Mouse (Mus musculus): ENCODE measurements around the gene 4930539E08Rik. TPM values are rescaled to one million over a fixed set of nuclear protein-coding genes. Genes with fewer than 3 reads are reported as not detected.

4930539E08Rik gene
- total RNA-seq, 2 experiments from 2014 or later: not detected

GRCm38 (mm10) chr17:28931436-28932211, 16.5 kb upstream of the 4930539E08Rik start:
- ATAC-seq (replicated peaks; ENCODE audit: low FRiP score, poor library complexity, severe bottlenecking): no peak

- peak; percentile 85 for ATAC-seq (replicated peaks; ENCODE audit: low FRiP score, poor library complexity, severe bottlenecking)
Observed at GRCm38 (mm10) chr17:28930392-28931074, 15.4 kb upstream of the 4930539E08Rik start.

GRCm38 (mm10) chr17:28929369-28929768, 14.2 kb upstream of the 4930539E08Rik start:
- ATAC-seq (replicated peaks; ENCODE audit: low FRiP score, poor library complexity, severe bottlenecking): no peak

GRCm38 (mm10) chr17:28928004-28928403, 12.9 kb upstream of the 4930539E08Rik start:
- ATAC-seq (replicated peaks; ENCODE audit: low FRiP score, poor library complexity, severe bottlenecking): no peak

- peak; percentile 55 for ATAC-seq (replicated peaks; ENCODE audit: low FRiP score, poor library complexity, severe bottlenecking)
Observed at GRCm38 (mm10) chr17:28926866-28927635, 11.9 kb upstream of the 4930539E08Rik start.

- ATAC-seq (replicated peaks; ENCODE audit: low FRiP score, poor library complexity, severe bottlenecking): 0 out of 2 replicates have a peak, but pooled peaks have one; percentile 28
Observed at GRCm38 (mm10) chr17:28926380-28926779, 11.3 kb upstream of the 4930539E08Rik start.

GRCm38 (mm10) chr17:28924957-28925595, 10.0 kb upstream of the 4930539E08Rik start:
- ATAC-seq (replicated peaks; ENCODE audit: low FRiP score, poor library complexity, severe bottlenecking): no peak

GRCm38 (mm10) chr17:28922096-28922495, 7.0 kb upstream of the 4930539E08Rik start:
- ATAC-seq (replicated peaks; ENCODE audit: low FRiP score, poor library complexity, severe bottlenecking): no peak

- ATAC-seq (replicated peaks; ENCODE audit: low FRiP score, poor library complexity, severe bottlenecking): no peak
Observed at GRCm38 (mm10) chr17:28921086-28921485, 6.0 kb upstream of the 4930539E08Rik start.

GRCm38 (mm10) chr17:28916520-28916919, 1.4 kb upstream of the 4930539E08Rik start:
- ATAC-seq (replicated peaks; ENCODE audit: low FRiP score, poor library complexity, severe bottlenecking): no peak

GRCm38 (mm10) chr17:28913940-28914339, 1.2 kb downstream of the 4930539E08Rik start:
- ATAC-seq (replicated peaks; ENCODE audit: low FRiP score, poor library complexity, severe bottlenecking): no peak

GRCm38 (mm10) chr17:28913200-28913599, 1.9 kb downstream of the 4930539E08Rik start:
- no peak for ATAC-seq (replicated peaks; ENCODE audit: low FRiP score, poor library complexity, severe bottlenecking)

GRCm38 (mm10) chr17:28910139-28910538, 5.0 kb downstream of the 4930539E08Rik start:
- no peak for ATAC-seq (replicated peaks; ENCODE audit: low FRiP score, poor library complexity, severe bottlenecking)

GRCm38 (mm10) chr17:28909252-28909941, 5.7 kb downstream of the 4930539E08Rik start:
- no peak for ATAC-seq (replicated peaks; ENCODE audit: low FRiP score, poor library complexity, severe bottlenecking)

GRCm38 (mm10) chr17:28907959-28908358, 7.2 kb downstream of the 4930539E08Rik start:
- ATAC-seq (replicated peaks; ENCODE audit: low FRiP score, poor library complexity, severe bottlenecking): no peak

GRCm38 (mm10) chr17:28905377-28905916, 9.7 kb downstream of the 4930539E08Rik start:
- ATAC-seq (replicated peaks; ENCODE audit: low FRiP score, poor library complexity, severe bottlenecking): no peak

- ATAC-seq (replicated peaks; ENCODE audit: low FRiP score, poor library complexity, severe bottlenecking): peak; percentile 57
Observed at GRCm38 (mm10) chr17:28904546-28905376, 10.4 kb downstream of the 4930539E08Rik start.

GRCm38 (mm10) chr17:28901559-28901958, 13.6 kb downstream of the 4930539E08Rik start:
- ATAC-seq (replicated peaks; ENCODE audit: low FRiP score, poor library complexity, severe bottlenecking): no peak

Measured in erythroid progenitor cell, adult 5-6 weeks (primary cell).